Mouse (Mus musculus): ENCODE measurements around the gene Mknk2.
A peak's percentile ranks its signal among the peaks of the same experiment; 100 is the strongest.

The Mknk2 gene

GRCm38 (mm10) chr10:80692249-80693165 is 14.6 kb upstream of the Mknk2 start:
- no peak for DNase-seq (ENCODE audit: low read depth in 2 of 2, low spot score in 2 of 2)

GRCm38 (mm10) chr10:80687850-80688249 is 9.9 kb upstream of the Mknk2 start:
- DNase-seq (ENCODE audit: low read depth in 2 of 2, low spot score in 2 of 2): peak; percentile 59 to 69

GRCm38 (mm10) chr10:80686617-80687016 is 8.7 kb upstream of the Mknk2 start:
- DNase-seq (ENCODE audit: low read depth in 2 of 2, low spot score in 2 of 2): no peak

GRCm38 (mm10) chr10:80684984-80685383 is 7.1 kb upstream of the Mknk2 start:
- no peak for DNase-seq (ENCODE audit: low read depth in 2 of 2, low spot score in 2 of 2)

GRCm38 (mm10) chr10:80684214-80684613 is 6.3 kb upstream of the Mknk2 start:
- peak; percentile 76 to 82 for DNase-seq (ENCODE audit: low read depth in 2 of 2, low spot score in 2 of 2)

- DNase-seq (ENCODE audit: low read depth in 2 of 2, low spot score in 2 of 2): no peak
Measured at GRCm38 (mm10) chr10:80683647-80684046, 5.7 kb upstream of the Mknk2 start.

- peak in 1 of 2 experiments; percentile 47 for DNase-seq (ENCODE audit: low read depth in 2 of 2, low spot score in 2 of 2)
Measured at GRCm38 (mm10) chr10:80682003-80682402, 4.1 kb upstream of the Mknk2 start.

- no peak for DNase-seq (ENCODE audit: low read depth in 2 of 2, low spot score in 2 of 2)
Measured at GRCm38 (mm10) chr10:80680260-80680696, 2.4 kb upstream of the Mknk2 start.

- DNase-seq (ENCODE audit: low read depth in 2 of 2, low spot score in 2 of 2): no peak
Measured at GRCm38 (mm10) chr10:80679556-80680259, 1.8 kb upstream of the Mknk2 start.

GRCm38 (mm10) chr10:80678601-80679377 is 877 bp upstream of the Mknk2 start:
- DNase-seq (ENCODE audit: low read depth in 2 of 2, low spot score in 2 of 2): no peak

GRCm38 (mm10) chr10:80677128-80677875 is 610 bp downstream of the Mknk2 start:
- no peak for DNase-seq (ENCODE audit: low read depth in 2 of 2, low spot score in 2 of 2)

GRCm38 (mm10) chr10:80676198-80676928 is 1.5 kb downstream of the Mknk2 start:
- peak; percentile 99 for DNase-seq (ENCODE audit: low read depth in 2 of 2, low spot score in 2 of 2)

- no peak for DNase-seq (ENCODE audit: low read depth in 2 of 2, low spot score in 2 of 2)
Measured at GRCm38 (mm10) chr10:80675405-80676197, 2.3 kb downstream of the Mknk2 start.

GRCm38 (mm10) chr10:80674851-80675404 is 3.0 kb downstream of the Mknk2 start:
- no peak for DNase-seq (ENCODE audit: low read depth in 2 of 2, low spot score in 2 of 2)

GRCm38 (mm10) chr10:80674161-80674711 is 3.7 kb downstream of the Mknk2 start:
- no peak for DNase-seq (ENCODE audit: low read depth in 2 of 2, low spot score in 2 of 2)

GRCm38 (mm10) chr10:80673690-80674089 is 4.2 kb downstream of the Mknk2 start:
- DNase-seq (ENCODE audit: low read depth in 2 of 2, low spot score in 2 of 2): no peak

GRCm38 (mm10) chr10:80671936-80672690 is 5.8 kb downstream of the Mknk2 start:
- no peak for DNase-seq (ENCODE audit: low read depth in 2 of 2, low spot score in 2 of 2)

- no peak for DNase-seq (ENCODE audit: low read depth in 2 of 2, low spot score in 2 of 2)
Measured at GRCm38 (mm10) chr10:80671251-80671650, 6.7 kb downstream of the Mknk2 start.
